Mouse (Mus musculus) adrenal gland, adult 8-10 months (tissue): ENCODE results near the gene Sdhaf1. TPM values are rescaled to one million over a fixed set of nuclear protein-coding genes. Genes with fewer than 3 reads are reported as not detected.

Experiments used
- DNase-seq: peaks from one replicate; pipeline ENCODE4 v3.0.0; 2022
- total RNA-seq, 4 experiments: library from RNA; stranded (reverse); gene quantifications; 2 replicates each; pipeline ENCODE4 v1.2.4; 2022

The Sdhaf1 gene
- total RNA-seq, 4 experiments from 2014 or later: 13.9 to 18.4 (median 16.1) TPM

DNA sequence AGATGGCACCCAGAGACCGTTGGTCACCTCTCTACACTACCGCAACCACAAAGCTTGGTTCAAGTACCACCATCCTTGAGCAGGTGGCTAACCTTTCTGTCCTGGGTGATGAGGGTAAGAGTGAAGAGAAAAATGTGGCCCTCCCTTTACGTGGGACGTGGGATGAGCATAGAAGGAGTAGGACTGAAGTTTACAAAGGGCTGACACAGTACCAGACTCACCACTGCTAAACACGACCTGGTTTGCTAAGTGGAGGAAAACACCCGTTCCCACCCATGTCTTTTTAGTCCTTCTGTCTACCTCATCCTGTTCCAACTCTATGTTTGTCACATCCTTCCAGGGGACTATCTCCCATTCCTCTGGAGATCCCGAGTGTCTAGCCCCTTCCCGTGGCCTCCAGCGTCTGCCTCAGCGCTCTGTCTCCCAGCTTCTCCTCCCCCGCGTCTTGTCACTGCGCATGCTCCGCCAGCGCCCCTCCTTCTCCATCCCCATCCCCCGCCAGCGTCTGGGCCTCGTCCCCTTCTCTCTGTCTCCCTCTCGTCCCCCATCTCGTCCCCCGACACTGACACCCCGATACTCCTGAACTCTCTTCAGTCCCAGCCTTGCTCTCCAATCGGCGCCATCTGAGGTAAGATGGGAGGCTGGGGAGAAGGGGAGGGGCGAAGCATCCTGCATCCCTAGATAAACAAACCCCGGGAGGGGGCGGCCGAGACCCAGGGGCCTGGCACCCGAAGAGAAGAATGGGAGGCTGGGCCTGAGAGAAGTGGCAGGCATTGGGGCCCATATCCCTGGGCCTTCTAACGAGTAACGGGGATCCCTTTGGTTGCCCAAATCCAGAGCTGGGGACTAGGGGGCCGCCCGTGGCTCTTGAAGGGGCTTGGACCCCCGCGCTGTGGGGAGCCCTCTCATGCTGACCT is 32.2 kb downstream of the Sdhaf1 start, which contains the start of gene Clip3:
TSS of gene Clip3 (plus strand) at position 514 of the 917 bp plus-strand sequence.
- no peak for DNase-seq

DNA sequence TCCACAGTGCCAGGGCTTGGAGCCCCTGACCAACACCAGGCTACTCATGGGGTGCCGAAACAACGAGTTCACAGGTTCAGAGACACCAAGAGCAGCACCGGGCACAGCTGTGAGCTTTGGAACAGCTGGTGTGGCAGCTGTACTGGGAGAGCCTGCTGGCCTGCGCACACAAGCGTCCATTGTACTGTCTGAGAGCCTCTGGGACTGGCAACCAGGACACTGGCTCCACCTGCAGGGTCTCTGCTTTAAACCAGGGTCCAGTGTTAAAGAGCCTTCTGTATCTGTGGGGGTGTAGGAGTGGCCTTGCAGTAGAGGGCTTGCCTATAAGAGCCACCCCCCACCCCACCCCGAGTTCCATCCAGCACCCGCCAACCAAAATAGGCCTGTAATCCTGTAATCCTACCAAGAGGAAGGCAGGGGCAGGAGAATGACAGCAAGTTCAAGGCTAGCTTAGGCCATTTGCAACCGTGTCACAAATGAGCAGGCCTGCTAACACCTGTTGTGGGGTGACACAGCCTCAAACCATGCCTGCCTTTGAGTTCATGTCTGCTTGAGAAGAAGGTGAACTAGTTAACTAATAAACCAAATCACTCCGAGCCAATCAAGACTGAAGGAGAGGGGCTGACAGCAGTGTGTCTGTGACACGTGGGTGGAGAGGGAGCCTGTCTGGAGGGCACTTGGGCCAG is 33.8 kb downstream of the Sdhaf1 start:
- no peak for DNase-seq

DNA sequence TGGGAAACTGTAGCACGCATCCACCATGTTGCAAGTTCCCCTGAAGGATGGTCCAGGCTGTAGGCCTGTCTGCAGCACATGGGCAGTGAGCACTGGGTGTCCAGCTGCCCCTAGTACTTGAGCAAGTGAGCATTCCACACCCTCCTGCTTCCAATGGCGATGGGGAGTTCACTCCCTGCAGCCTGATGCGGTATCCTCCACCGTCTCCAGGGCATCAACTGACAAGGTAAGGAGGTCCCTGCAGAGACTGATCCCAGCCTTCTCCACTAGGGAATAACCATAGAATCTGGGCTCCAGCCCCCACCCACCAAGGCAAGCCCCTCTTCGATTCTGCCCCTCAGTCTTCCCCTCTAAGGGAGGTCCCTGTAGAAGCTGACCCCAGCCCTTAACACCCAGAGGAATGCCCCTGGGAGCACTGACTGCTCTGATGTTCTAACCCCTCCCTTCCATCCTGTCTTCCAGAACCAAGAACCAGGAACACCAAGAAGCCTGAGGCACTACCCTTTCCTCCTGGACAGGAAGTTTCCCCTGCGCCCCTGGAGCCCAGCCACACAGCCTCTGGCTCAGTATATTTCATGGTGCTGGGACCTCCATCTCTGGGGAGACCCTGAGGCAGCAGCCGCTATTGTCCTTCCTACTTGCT is 34.5 kb downstream of the Sdhaf1 start:
- no peak for DNase-seq

DNA sequence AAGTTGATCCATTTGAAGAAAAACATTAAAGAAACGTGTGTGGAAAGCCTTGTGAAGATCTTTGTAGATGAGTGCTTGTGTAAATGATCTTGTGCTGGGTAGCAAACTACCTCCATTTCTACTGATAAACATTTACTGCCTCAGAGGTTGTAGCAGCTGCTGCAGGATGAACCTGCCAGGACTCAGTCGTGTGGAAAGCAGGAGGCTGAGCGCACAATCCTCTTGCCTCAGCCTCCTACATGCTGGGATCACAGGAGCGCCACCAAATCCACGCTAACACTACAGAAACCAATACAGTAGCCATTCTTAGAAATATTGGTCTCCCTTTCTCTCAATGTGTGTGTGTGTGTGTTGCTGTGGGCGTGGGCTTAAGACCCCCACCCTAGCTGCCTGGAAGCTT is 35.6 kb downstream of the Sdhaf1 start:
- DNase-seq: no peak

DNA sequence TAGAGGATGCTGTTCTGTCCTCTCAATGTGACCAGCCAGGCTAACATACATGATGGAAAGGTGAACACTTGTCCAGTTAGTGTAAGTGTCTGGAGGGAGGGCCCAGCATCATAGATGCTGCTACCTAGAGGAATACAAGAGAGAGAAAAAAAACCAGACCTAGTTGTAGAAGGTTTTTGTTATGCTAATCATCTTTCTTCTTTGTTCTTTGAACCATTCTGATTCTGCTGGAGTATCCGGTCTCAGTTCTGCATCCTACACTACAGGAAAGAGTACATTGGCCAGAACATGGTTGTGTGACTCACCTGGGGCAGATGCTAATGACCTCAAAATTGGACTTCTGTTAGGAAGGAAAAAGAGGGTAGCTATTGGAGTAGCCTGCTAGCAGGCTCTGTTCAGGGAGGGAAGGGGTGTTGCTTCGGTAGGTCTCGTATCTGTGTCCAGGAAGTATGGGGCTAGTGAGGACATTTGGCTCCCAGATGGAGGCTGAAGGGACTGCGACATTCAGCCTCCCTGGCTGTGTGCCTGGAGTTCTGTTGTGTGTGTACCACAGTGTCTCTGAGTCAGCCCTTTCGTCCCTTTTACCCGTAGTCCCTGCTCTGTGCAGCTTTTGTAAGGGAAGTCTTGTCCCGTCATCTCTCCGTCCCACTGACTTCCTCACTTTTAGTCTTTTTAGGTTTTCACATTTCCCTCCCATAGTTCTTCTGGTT is 36.8 kb downstream of the Sdhaf1 start:
- DNase-seq: no peak

DNA sequence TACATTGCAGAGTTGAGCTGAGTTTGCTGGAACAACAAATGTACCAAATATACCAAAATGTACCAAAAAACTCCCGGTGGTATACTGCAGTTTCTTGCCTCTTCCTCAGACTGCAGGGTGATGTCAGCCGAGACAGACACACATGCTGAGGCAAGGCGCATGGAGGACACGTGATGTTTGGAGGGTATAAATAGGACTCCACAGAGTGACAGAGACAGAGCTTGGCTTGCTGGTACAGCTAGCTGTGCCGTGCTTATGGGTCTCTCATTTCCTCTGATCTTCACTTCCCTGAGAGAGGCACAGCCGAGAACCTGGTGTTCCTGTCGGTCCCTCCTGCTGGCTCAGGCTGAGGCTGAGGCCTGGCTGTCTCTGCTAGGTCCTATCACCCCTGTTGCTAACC is 41.0 kb downstream of the Sdhaf1 start:
- DNase-seq: no peak

DNA sequence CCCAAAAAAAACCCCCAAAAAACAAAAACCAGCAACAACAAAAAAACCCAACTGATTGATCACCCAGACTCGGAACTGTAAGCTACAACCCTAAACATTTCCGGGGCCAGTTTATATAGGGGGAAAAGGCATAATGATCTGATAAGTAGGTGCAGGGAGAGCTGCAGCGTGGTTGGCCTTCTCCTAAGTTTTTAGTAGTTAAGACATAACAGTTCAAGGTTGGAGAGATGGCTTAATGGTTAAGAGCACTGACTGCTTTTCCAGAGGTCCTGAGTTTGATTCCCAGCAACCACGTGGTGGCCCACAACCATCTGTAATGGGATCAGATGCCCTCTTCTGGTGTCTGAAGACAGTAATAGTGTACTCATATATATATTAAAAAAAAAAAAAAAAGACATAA is 42.2 kb downstream of the Sdhaf1 start:
- DNase-seq: no peak

DNA sequence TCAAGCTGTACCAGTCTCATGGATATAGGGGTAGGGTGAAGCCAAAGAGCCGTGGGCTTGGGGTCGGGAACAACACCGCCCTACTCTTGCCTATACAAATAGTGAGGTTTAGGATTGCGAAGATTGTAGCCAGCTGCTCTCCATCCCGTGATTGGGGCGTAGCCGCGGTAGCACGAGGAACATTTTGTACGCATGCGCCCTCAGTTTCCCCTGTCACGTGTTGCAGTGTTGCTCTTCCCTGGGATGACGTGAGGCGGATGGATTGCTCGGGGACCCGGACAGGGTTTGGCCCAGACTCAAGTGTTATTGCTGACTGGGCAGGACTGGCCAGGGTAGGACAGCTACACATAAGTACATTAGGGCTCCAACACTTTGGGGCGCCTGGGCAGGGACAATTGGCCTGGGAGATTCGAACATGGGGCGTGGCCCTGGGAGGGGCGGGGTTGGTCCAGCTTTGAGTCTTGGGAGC is 43.0 kb downstream of the Sdhaf1 start:
- DNase-seq: peak; percentile 89

DNA sequence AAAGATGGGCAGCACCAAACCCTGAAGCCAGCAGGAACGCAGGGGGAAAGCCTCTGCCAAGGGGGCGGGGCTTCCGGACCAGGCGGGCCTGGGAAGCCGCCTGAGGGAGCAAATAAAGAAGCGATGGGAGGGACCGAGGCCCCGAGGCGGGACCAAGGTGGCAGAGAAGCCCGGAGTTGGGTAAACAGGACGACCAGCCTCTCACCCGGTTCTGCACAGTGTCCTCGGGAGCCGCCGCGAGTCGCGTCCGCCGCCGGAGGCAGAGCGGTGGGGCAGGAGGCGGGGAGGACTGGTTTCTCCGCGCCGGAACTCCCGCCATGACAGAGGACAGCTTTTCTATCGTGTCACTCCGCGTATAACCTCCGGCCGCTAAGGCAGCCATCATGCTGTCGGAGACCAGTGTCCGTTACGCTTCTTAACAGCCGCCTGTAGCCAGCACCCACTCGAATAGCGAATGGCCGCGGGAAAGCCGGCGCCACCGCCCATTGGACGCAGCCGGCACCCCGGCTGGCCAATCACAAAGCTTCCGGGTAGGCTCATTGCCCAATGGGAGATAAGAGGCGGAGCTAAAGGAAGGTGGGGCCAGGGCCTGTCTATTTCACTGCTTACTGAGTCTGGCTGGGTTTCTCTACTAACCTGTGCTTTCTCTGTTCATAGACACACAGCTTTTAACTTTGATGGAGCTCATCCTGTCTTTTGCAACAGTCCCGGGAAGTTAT is 43.6 kb downstream of the Sdhaf1 start, which contains the start of the genes Thap8 and Wdr62:
TSS of gene Thap8 (plus strand) at position 144 of the 719 bp plus-strand sequence.
TSS of gene Wdr62 (minus strand) at position 469 of the 719 bp plus-strand sequence.
- peak; percentile 89 for DNase-seq

DNA sequence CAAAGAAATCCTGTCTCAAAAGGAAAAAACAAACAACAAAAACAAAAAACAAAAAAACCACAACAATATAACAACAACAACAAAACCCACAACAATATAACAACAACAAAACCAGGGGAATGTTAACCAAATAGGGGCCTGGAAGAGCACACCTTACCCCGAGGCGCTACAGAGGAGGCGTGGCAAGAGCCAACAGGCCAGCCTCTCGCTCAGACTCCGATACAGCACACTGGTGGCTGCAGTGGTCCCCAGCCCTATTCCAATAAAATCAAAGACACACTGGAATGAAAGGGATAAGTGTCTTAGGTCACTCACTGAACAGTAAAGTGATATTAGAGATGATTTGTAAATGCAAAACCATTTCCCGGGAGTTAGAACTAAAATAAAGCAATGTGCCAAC is 44.2 kb downstream of the Sdhaf1 start:
- no peak for DNase-seq

DNA sequence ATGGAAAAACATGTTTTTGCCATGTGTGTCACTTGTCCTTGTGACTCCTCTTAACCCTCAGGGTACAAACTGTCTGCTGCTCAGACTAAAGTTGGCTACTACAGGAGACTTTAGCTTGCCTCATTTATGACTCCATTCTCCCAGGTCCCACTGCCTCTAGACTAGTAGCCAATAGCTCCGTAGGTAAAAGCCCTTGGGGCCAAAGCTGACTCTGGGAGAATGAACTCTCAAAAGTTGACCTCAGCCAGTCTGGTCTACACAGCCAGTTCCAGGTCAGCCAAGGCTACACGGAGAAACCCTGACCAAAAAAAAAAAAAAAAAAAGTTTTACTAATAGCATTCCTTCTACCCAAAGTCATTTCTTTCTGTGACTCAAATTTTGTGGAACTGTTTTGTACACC is 44.8 kb downstream of the Sdhaf1 start:
- DNase-seq: no peak

DNA sequence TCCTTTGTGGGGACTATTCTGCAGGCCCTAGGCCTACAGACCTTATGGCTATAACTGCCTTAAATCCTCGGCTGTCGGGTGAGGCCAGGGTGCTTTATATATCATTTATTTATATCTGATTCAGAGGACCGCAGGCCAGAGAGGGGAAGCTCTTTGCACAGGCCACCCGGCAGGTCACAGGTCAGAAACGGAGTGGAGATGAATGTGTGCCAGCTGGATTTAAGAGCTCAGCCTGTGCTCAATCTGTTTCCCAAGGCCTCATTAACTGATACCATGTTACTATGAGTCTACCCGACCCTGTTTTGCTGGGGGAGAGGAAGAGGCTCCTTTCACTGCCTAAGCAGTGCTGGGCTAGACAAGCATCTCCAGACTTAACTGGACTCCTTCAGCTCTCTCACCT is 49.3 kb downstream of the Sdhaf1 start:
- no peak for DNase-seq

Other genes starting within 250 kb of the Sdhaf1 start
- 1 to 10 TPM in 1 of 4 experiments, under 1 TPM in 1, not detected in 2; 0.48 to 2.2 TPM for gene Gm26920, start 233.5 kb downstream of the Sdhaf1 start, total RNA-seq
- 1 to 10 TPM; 1.9 to 4.7 (median 4.1) TPM for gene Zfp566, start 233.4 kb downstream of the Sdhaf1 start, total RNA-seq
- gene Zfp260, start 229.1 kb downstream of the Sdhaf1 start, total RNA-seq: 10 to 100 TPM; 39.9 to 66.1 (median 44.5) TPM
- gene Zfp382, start 202.0 kb downstream of the Sdhaf1 start, total RNA-seq: 1 to 10 TPM; 3.6 to 5.7 (median 4.5) TPM
- 10 to 100 TPM; 46.0 to 55.4 (median 54.0) TPM for gene Zfp146, start 154.1 kb downstream of the Sdhaf1 start, total RNA-seq
- 100 to 1,000 TPM in 3 of 4 experiments, 10 to 100 TPM in 1; 65.3 to 235 (median 137) TPM for gene Cox7a1, start 139.8 kb downstream of the Sdhaf1 start, total RNA-seq
- 100 to 1,000 TPM; 562 to 740 (median 679) TPM for gene Capns1, start 125.1 kb downstream of the Sdhaf1 start, total RNA-seq
- 10 to 100 TPM; 62.8 to 93.8 (median 72.7) TPM for gene Polr2i, start 91.9 kb downstream of the Sdhaf1 start, total RNA-seq
- 100 to 1,000 TPM; 102 to 119 (median 108) TPM for gene Tbcb, start 91.6 kb downstream of the Sdhaf1 start, total RNA-seq
- not detected for gene Ovol3, start 88.2 kb downstream of the Sdhaf1 start, total RNA-seq
- under 1 TPM in 2 of 4 experiments, not detected in 2; 0.21 to 0.97 TPM for gene Thap8, start 43.8 kb downstream of the Sdhaf1 start, total RNA-seq
- 1 to 10 TPM; 2.7 to 7.5 (median 4.5) TPM for gene Wdr62, start 43.5 kb downstream of the Sdhaf1 start, total RNA-seq
- 10 to 100 TPM; 20.8 to 35.8 (median 30.0) TPM for gene Clip3, start 32.2 kb downstream of the Sdhaf1 start, total RNA-seq
- gene Alkbh6, start 15.2 kb downstream of the Sdhaf1 start, total RNA-seq: 100 to 1,000 TPM in 1 of 4 experiments, 10 to 100 TPM in 3; 60.5 to 112 (median 82.7) TPM
- 100 to 1,000 TPM in 1 of 4 experiments, 10 to 100 TPM in 3; 22.5 to 102 (median 57.8) TPM for gene Syne4, start 9.1 kb downstream of the Sdhaf1 start, total RNA-seq
- gene E130208F15Rik, start 2.2 kb downstream of the Sdhaf1 start, total RNA-seq: 1 to 10 TPM in 3 of 4 experiments, under 1 TPM in 1; 0.87 to 2.2 (median 1.8) TPM
- 10 to 100 TPM; 11.5 to 15.8 (median 12.7) TPM for gene Lrfn3, start 38.9 kb upstream of the Sdhaf1 start, total RNA-seq
- gene Tyrobp, start 89.9 kb upstream of the Sdhaf1 start, total RNA-seq: 10 to 100 TPM; 31.8 to 65.8 (median 51.1) TPM
- gene Hcst, start 96.0 kb upstream of the Sdhaf1 start, total RNA-seq: 1 to 10 TPM in 3 of 4 experiments, under 1 TPM in 1; 0.98 to 2.3 (median 1.4) TPM
- 1 to 10 TPM in 3 of 4 experiments, under 1 TPM in 1; 0.73 to 2.4 (median 1.7) TPM for gene Nfkbid, start 97.8 kb upstream of the Sdhaf1 start, total RNA-seq
- 10 to 100 TPM; 45.2 to 59.3 (median 46.7) TPM for gene Aplp1, start 121.6 kb upstream of the Sdhaf1 start, total RNA-seq
- gene Kirrel2, start 133.8 kb upstream of the Sdhaf1 start, total RNA-seq: not detected
- not detected for gene Nphs1, start 134.4 kb upstream of the Sdhaf1 start, total RNA-seq
- gene Prodh2, start 169.7 kb upstream of the Sdhaf1 start, total RNA-seq: under 1 TPM in 1 of 4 experiments, not detected in 3; 0.56 TPM
- 1 to 10 TPM; 2.2 to 9.4 (median 6.4) TPM for gene Arhgap33, start 211.2 kb upstream of the Sdhaf1 start, total RNA-seq
- gene Hspb6, start 228.3 kb upstream of the Sdhaf1 start, total RNA-seq: 10 to 100 TPM; 23.5 to 56.3 (median 32.4) TPM
- 10 to 100 TPM in 2 of 4 experiments, 1 to 10 TPM in 2; 9.1 to 13.4 (median 10.0) TPM for gene Proser3, start 228.4 kb upstream of the Sdhaf1 start, total RNA-seq
- 10 to 100 TPM; 56.1 to 65.5 (median 61.7) TPM for gene Lin37, start 235.9 kb upstream of the Sdhaf1 start, total RNA-seq
- 10 to 100 TPM; 70.4 to 83.6 (median 73.1) TPM for gene U2af1l4, start 239.4 kb upstream of the Sdhaf1 start, total RNA-seq
- 10 to 100 TPM in 1 of 4 experiments, 1 to 10 TPM in 3; 2.9 to 11.3 (median 7.4) TPM for gene Gm49396, start 239.4 kb upstream of the Sdhaf1 start, total RNA-seq
- 100 to 1,000 TPM; 146 to 179 (median 164) TPM for gene Psenen, start 239.7 kb upstream of the Sdhaf1 start, total RNA-seq
- gene Igflr1, start 241.5 kb upstream of the Sdhaf1 start, total RNA-seq: 1 to 10 TPM; 2.1 to 7.9 (median 3.6) TPM